Mouse (Mus musculus): ENCODE results near the gene Wdsub1. TPM values are rescaled to one million over a fixed set of nuclear protein-coding genes. Genes with fewer than 3 reads are reported as not detected.
"Not testable (repeated sequence)": the region's sequence is repeated elsewhere in the genome, so short reads cannot be mapped to it uniquely, and the experiment has no call there.

The Wdsub1 gene
- total RNA-seq (2017) = 12.1 to 14.6 TPM (median 13.1 TPM) in 3 replicates

DNA sequence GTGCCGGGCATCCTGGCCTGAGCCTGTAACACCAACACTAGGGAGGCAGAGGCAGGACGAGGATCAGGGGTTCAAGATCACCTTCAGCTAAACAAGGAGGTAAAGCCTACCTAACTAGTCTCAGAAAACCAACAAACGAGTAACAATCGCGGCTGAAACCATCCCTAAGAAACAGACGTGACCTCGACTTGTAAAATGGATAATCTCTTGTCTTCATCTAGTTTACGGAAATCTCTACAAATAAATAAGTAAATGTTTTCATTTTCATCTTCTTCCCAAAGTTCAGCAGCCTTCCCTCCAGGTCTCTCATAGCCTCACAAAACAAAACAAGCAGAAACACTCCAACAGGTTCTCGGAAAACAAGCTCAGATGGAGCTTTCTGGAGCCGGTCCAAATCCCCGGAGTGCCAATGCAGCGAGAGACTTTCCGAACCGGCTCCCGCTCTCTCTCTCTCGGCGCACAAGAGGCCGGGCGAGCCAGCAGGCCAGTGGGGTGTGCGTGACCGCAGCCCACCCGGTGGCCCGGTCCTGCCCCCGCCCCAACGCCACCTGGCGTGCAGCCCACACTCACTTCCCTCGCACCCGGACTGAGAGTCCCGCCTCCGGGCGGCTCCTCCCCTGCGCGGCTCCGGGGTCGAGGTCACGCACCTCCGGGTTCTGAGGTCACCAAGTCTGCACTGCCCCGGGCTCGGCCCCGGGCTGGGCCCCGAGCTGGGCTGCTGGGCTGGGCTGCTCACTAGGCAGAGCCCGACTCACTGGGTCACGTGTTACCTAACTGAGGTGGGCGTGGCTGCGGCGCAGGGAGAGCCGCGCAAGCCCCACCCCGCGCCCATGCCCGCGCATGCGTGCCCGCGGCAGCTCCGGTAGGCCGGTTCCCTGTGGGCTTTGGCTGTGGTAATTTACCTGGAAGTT, at the start of gene Wdsub1:
Gene Wdsub1 (minus strand): TSS at position 761 of the 911 bp plus-strand sequence.
- peak; percentile 87 for ATAC-seq (replicated peaks; ENCODE audit: insufficient number of reproducible peaks, low FRiP score, low TSS enrichment, poor library complexity, severe bottlenecking)

DNA sequence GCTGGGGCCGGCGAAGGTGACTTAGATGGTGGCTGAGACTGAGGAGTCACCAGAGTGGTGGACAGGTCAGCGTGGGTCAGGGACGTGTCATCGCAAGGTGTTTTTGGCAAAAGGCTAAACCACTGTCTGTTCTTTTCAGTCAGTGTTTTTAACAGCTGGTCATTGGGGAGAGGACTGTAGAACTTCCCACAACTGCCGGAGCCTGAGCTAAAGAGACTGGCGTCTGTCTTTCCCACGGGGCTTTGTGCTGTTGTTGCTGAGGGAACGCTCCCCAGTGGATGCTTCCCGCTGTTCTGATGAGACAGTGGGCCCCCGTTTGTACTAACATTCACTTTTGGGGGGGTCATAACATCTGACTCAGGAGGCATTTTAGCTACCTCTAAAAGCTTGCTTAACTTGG, 31.2 kb upstream of the Wdsub1 start:
- no peak for ATAC-seq (replicated peaks; ENCODE audit: insufficient number of reproducible peaks, low FRiP score, low TSS enrichment, poor library complexity, severe bottlenecking)

DNA sequence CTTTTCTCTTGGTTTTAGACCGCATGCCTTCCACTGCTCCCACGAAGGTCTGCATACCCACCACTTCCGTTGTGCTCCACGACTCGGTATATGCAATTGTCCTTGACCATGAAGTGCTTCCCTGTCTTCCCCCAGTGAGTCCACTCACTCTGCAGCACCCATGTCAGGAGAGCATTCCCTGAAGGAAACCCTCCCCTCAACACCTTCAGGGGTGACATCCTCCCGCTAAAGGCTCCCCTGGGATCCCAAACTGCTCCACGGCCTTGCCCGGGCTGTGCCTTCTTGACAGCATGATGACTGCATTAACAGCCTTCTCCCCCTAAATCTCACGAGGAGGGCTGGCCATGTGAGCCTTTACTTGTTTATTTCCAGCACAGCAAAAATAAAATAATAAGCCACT, 25.7 kb upstream of the Wdsub1 start:
- no peak for ATAC-seq (replicated peaks; ENCODE audit: insufficient number of reproducible peaks, low FRiP score, low TSS enrichment, poor library complexity, severe bottlenecking)

DNA sequence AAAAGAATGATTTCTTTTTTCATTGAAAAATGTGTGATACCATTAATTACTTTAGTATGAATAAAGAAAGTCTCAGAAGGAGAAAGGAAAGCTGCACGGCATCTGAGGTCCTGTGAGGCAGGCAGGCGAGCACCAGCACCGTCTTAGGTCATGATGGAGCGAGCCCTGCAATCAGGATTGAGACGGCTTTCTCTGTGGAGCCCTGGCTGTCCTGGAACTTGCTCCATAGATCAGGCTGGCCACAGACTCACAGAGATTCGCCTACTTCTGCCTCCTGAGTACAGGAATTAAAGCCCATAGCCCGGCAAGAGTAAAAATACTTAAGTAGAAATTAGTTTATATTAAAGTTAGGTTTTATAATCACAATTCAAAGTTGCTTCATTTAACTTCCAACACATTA, 21.6 kb upstream of the Wdsub1 start:
- ATAC-seq (replicated peaks; ENCODE audit: insufficient number of reproducible peaks, low FRiP score, low TSS enrichment, poor library complexity, severe bottlenecking) = no peak

DNA sequence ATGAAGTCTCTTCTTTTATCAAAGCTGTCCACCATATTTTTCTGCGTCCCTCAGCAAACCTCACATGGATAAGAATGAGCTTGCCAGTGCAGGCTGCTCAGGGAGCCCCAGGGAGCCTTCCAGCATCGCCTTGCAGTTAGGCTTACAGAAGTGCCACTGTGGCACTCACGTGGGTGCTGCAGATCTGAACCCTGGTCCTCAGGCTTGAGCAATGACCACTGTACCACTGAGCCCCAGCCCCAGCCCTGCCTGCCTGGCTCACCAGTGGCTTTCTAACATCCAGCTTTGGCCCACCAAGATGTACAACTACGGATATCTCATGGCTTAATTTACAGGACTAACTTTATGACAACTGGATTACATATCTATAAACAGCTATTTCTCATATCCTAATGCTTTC, 16.3 kb upstream of the Wdsub1 start:
- ATAC-seq (replicated peaks; ENCODE audit: insufficient number of reproducible peaks, low FRiP score, low TSS enrichment, poor library complexity, severe bottlenecking) = no peak

DNA sequence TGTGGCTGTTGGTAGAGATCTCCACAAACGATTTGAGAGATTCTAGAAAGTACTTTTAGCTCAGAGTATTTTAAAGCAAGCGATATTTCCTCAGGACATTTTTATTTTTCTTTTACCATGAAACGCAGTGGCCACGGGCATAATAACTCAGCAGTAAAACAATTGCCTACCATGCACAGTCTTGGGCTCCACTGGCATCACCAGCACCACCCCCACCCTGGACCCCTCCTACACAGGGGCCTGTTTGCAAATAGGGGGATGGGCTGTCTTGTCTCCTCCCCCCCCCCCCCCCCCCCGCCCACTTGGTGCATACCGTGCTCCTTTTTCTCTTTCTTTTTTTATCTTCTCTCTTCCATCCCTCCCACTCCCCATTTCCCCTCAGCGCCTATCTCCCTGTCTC, 15.7 kb upstream of the Wdsub1 start:
- no peak for ATAC-seq (replicated peaks; ENCODE audit: insufficient number of reproducible peaks, low FRiP score, low TSS enrichment, poor library complexity, severe bottlenecking)

DNA sequence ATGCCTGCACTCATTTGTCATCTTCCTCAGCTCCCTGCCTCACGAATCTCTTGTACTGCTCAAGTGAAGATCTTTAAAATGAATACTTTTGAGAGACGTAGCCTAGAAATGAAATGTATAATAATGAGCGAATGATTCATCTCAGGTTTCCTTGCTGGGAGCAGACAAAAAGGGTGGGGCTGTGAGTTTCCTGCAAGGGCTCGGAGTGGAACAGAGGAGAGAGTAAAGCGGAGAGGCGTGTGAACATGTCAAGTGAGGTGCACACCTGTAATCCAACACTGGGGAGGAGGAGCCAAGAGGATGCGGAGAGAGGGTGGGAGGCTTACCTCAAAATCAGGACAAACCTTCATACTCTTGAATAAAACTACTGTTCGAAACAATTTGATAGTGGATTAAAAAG, 14.4 kb upstream of the Wdsub1 start:
- ATAC-seq (replicated peaks; ENCODE audit: insufficient number of reproducible peaks, low FRiP score, low TSS enrichment, poor library complexity, severe bottlenecking) = no peak

DNA sequence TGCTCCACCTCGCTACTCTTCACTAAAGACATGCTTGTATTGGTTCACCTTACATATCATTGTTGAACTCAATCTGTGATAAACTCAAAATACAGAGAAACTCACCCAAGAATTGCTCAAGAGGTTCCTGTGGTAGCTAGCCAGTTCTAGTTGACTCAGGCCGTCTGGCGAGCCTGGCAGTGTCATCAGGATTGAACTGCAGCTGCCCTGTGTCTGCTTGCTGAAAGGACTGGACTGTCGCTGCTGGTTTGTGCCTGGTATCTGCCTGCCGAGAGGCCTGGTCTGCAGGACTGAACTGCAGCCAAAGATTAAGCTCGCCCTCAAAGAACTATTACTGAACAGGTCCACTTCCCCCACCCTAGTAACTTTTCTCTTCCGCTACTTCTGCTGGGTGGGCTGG, 14.0 kb upstream of the Wdsub1 start:
- no peak for ATAC-seq (replicated peaks; ENCODE audit: insufficient number of reproducible peaks, low FRiP score, low TSS enrichment, poor library complexity, severe bottlenecking)

DNA sequence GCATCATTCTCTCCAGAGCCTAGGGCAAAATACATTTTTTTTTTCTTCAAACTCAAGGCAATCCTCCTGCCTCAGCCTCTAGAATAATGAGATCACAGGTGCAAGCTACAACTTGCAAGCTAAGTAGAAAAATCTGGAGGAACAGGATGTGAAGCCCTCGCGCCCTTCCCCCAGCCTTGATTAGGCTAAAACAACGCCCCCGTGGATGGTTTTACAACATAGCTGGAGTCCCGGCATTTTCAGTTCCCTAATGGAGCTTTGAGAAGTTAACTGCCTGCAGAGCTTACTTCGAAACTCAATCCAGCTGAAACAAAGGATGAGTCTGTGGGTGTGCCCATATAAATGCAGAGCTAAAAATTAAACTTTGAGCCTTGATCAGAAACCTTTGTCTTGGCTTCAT, 7.3 kb upstream of the Wdsub1 start:
- peak; percentile 69 for ATAC-seq (replicated peaks; ENCODE audit: insufficient number of reproducible peaks, low FRiP score, low TSS enrichment, poor library complexity, severe bottlenecking)

DNA sequence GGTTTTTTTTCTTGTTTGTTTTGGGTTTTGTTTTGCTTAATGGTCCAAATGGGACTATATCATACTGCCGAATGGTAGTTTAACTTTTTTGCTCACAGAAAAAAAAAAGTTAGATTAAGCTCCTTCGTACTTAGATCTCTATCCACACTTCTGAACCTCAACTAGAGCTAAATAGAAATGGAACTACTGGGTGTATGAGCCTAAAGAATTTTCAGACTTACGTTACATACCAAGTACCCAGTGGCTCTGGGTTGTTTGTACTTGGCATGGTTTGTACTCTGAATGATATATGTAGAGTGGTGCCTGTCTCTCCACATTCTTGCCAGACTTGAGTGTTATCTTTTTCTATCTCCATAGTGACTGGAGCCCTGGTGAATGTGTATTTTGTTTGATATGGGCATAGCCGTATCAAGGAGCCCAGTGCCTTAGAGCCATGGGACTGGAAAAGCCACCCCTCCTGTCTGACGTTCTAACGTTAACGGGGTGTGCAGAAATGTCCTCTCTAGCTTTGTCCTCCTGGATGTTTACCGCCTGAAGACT, 421 bp upstream of the Wdsub1 start:
- no peak for ATAC-seq (replicated peaks; ENCODE audit: insufficient number of reproducible peaks, low FRiP score, low TSS enrichment, poor library complexity, severe bottlenecking)

DNA sequence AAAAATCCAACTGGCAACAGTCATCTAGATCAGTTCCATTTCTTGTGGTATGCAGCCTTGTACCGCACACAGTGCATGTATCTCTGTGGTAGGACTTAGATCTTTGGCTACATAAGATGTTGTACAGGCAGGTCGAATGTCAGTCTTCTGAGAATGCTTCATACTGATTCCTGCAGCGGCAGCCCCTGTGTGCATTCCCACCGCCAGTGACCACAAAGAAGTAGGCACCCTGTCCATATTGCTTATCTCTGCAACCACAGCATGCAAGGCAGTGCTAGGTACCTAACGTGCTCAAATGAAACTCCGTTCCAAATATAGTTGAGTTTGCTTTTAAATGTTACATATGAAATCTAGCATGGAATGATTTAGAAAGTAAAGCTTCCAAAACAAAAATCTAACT, 987 bp downstream of the Wdsub1 start:
- no peak for ATAC-seq (replicated peaks; ENCODE audit: insufficient number of reproducible peaks, low FRiP score, low TSS enrichment, poor library complexity, severe bottlenecking)

DNA sequence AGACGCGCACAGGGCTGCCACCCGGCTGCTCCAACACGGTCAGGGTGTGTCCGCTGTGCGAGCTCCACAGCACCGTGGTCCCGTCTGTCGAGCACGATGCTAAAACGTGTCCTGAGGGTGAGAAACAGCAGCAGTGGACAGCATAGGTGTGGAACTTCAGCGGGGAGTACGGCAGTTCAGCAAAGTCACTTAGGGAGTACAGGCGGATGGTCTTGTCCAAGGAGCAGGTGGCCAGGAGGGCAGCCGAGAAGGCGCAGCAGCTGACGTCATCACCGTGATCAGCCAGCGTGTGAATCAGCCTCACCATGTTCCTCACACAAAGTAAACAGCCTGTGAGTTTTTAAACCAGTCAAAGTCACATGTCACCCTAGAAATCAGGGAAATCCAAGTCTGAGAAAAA, 4.2 kb downstream of the Wdsub1 start:
- ATAC-seq (replicated peaks; ENCODE audit: insufficient number of reproducible peaks, low FRiP score, low TSS enrichment, poor library complexity, severe bottlenecking) = no peak

DNA sequence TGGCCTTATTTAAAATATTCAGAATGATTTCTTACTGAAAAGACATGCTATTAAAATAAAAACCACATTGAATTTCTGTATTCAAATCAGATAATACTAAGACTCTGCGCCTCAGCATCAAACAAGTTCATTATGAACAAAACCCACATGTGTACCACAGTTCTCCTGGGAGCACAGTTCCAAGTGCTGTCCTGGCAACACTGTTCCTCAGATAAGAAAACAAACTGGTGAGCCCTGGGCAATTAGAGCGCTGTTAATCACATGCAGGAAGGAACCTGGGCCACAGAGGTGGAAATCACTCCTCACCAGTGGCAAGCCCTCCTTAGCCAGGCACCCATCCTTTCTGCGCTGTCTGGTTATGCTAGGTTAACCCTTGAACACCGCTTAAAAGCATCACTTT, 5.1 kb downstream of the Wdsub1 start:
- no peak for ATAC-seq (replicated peaks; ENCODE audit: insufficient number of reproducible peaks, low FRiP score, low TSS enrichment, poor library complexity, severe bottlenecking)

DNA sequence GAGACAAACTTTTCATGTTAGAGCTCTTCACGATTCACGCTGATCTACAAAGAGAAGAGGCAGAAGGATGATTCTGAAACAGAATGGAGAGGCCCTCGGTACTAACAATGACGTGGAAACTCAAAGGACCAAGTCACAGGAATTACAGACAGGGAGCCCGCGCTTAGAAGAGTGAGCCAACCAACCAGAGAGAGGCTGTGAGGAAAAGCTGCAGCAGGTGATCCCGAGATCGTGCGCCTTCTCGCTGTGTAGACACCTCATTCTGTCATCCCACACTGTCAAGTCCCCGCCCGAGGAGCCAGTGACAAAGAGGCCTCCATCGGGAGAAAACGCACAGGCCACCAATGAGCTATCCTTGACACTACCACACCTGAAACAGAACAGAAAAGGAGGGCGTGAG, 5.9 kb downstream of the Wdsub1 start:
- no peak for ATAC-seq (replicated peaks; ENCODE audit: insufficient number of reproducible peaks, low FRiP score, low TSS enrichment, poor library complexity, severe bottlenecking)

DNA sequence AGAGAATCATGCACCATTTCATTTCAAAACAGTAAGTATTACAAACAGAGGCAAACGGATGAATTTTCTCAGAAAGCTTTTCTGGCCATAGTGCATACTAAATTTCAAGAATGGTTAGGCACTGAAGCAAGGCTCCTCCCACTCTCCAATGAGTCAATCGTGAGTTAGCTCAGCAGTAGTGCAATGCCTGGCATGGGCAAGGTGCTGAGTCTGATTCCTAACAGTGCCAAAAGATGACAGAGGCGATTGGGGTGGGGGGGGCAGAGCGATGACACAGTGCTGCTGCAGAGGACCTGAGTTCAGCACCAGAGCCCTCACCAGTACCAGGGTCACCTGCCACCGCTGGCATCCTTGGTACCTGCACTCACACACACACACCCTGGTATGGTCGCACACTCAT, 11.9 kb downstream of the Wdsub1 start:
- no peak for ATAC-seq (replicated peaks; ENCODE audit: insufficient number of reproducible peaks, low FRiP score, low TSS enrichment, poor library complexity, severe bottlenecking)

DNA sequence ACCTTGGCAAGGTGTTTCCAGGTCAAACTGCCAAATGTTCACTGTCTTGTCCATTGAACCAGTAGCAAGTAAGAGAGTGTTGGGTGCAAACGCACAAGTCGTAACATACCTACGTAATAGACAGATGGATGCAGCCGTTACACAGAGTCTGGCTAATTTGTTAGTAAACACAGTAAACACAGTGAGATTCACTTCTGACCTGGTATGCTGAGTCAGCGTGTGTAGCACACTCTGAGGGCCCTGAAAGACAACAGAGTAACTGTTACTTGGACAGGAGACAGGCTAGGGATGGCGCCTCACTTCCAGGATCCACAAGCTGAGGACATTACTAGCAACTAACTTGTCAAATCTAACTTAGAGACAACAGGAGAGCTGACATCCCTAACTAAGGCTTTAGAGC, 19.8 kb downstream of the Wdsub1 start:
- ATAC-seq (replicated peaks; ENCODE audit: insufficient number of reproducible peaks, low FRiP score, low TSS enrichment, poor library complexity, severe bottlenecking) = no peak

DNA sequence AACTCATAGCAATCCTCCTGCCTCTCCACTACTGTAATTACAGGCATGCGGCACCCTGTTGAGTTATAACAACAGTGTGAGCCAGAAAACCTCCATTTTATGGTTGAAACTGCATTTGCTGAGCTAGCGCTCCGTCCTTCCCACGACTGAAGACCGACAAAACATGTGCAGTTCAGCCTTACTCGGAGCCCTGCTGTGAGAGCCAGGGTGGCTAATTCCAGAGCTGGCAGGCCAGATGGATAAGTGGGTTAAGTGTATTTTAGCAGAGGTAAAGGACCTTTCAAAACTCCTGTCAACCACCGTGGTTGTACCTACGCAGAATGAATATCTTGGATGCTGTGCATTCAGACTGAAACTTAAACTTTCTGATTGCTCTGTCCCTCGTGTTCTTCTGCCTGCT, 28.0 kb downstream of the Wdsub1 start:
- ATAC-seq (replicated peaks; ENCODE audit: insufficient number of reproducible peaks, low FRiP score, low TSS enrichment, poor library complexity, severe bottlenecking) = no peak

DNA sequence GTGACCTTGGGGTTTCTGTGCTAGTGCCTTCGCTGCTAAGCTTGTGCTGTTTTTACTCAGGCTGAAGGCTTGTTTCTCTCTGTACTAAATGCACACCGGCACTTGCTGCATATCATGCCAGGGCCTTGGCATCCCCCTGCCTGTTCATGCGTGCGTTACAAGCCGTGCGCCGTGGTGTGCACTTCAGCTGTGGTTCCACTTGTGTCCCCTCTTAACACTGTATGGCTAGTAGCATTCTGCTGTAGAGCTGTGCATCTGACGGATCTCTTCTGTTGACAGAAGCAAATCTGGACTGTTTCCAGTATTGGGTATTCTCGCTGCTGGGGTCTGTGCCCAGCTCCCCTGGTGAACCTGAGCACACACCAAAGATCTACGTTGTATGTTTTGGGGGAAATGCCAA, 28.8 kb downstream of the Wdsub1 start:
- no peak for ATAC-seq (replicated peaks; ENCODE audit: insufficient number of reproducible peaks, low FRiP score, low TSS enrichment, poor library complexity, severe bottlenecking)

DNA sequence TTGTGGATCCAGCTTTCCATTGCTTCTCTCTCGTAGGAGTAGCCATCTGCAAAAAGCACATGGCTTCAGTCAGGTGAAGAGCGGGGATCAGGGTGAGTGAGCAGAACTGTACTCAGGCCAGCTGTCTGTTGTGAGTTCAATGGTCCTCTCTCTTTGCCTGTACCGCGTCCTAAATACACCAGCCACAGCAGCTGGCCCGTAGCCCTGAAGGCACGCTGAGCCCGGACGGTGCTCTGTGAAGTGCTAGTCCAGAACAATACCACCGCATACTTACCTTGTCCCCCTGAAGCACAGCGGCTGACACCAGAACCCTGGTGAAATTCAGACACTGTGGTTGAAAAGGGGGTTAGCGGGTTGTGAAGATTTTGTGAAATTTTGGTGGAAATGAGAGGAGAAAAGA, 29.5 kb downstream of the Wdsub1 start:
- ATAC-seq (replicated peaks; ENCODE audit: insufficient number of reproducible peaks, low FRiP score, low TSS enrichment, poor library complexity, severe bottlenecking) = no peak

DNA sequence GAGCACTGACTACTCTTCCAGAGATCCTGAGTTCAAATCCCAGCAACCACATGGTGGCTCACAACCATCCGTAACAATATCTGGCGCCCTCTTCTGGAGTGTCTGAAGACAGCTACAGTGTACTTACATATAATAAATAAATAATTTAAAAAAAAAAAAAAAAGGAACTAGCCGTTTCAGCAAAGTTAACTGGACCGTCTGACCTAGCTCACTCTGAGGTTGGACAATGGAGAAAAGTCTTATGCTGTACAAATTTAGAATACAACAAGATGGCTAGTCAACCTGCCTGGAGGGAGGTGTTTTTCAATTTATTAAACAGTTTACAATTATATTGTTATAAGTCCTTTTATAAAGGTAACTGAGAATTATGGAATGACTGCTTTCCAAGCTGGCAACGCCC, 30.5 kb downstream of the Wdsub1 start:
- ATAC-seq (replicated peaks; ENCODE audit: insufficient number of reproducible peaks, low FRiP score, low TSS enrichment, poor library complexity, severe bottlenecking) = not testable (repeated sequence)
